Mouse (Mus musculus) heart, embryonic 12.5 days (tissue): ENCODE data around the gene Pcif1. TPM values are rescaled to one million over a fixed set of nuclear protein-coding genes. Genes with fewer than 3 reads are reported as not detected.
"Not testable (repeated sequence)": the region's sequence is repeated elsewhere in the genome, so short reads cannot be mapped to it uniquely, and the experiment has no call there.

Experiments
- ATAC-seq: fragments of 200-750 bp; cut with Nextera tagmentation; 2 replicates; pipeline ENCODE4 v1.8.0; 2017; ENCODE audit warnings: moderate TSS enrichment, moderate library complexity; ENCODE audit not compliant: insufficient number of reproducible peaks, low FRiP score
- H3K27ac ChIP-seq: fragments of 300-500 bp; sonication (generic); 2 replicates; pipeline ENCODE4 v1.5.1; 2016; ENCODE audit warnings: mild to moderate bottlenecking, moderate library complexity; ENCODE audit not compliant: poor library complexity, severe bottlenecking
- H3K27me3 ChIP-seq: fragments of 300-500 bp; sonication (generic); replicated peaks from 2 replicates; pipeline ENCODE4 v1.6.1; 2016; ENCODE audit warnings: mild to moderate bottlenecking, moderate library complexity
- H3K36me3 ChIP-seq: fragments of 300-500 bp; sonication (generic); 2 replicates; pipeline ENCODE4 v1.6.1; 2016; ENCODE audit warnings: mild to moderate bottlenecking, moderate library complexity
- H3K4me1 ChIP-seq: fragments of 300-500 bp; sonication (generic); replicated peaks from 2 replicates; pipeline ENCODE4 v1.6.1; 2016; ENCODE audit warnings: mild to moderate bottlenecking
- H3K4me2 ChIP-seq: fragments of 300-500 bp; sonication (generic); 2 replicates; pipeline ENCODE4 v1.6.1; 2016; ENCODE audit warnings: mild to moderate bottlenecking, moderate library complexity
- H3K4me3 ChIP-seq: fragments of 300-500 bp; sonication (generic); 2 replicates; pipeline ENCODE4 v1.5.1; 2016; ENCODE audit warnings: mild to moderate bottlenecking
- H3K9ac ChIP-seq: fragments of 300-500 bp; sonication (generic); 2 replicates; pipeline ENCODE4 v1.6.1; 2016; ENCODE audit warnings: mild to moderate bottlenecking, moderate library complexity
- H3K9me3 ChIP-seq: fragments of 300-500 bp; sonication (generic); replicated peaks from 2 replicates; pipeline ENCODE4 v1.6.1; 2016; ENCODE audit warnings: mild to moderate bottlenecking, moderate library complexity
- WGBS: fragments of 180-500 bp; shearing (Covaris S2); methylation state at CpG from one replicate; pipeline ENCODE4 v1.1.7; 2016; 5-methylcytosine and 5-hydroxymethylcytosine counted together
- polyA plus RNA-seq: library from polyadenylated mRNA; unstranded; fragments of >200 nt; fragmentation: Nextera tagmentation; extraction: Ambion mirVana; gene quantifications from 2 replicates; pipeline ENCODE4 v1.2.1, GENCODE M21; 2016

The Pcif1 gene
- polyA plus RNA-seq, 1 experiment from 2014 or later, result 53.1 TPM

DNA sequence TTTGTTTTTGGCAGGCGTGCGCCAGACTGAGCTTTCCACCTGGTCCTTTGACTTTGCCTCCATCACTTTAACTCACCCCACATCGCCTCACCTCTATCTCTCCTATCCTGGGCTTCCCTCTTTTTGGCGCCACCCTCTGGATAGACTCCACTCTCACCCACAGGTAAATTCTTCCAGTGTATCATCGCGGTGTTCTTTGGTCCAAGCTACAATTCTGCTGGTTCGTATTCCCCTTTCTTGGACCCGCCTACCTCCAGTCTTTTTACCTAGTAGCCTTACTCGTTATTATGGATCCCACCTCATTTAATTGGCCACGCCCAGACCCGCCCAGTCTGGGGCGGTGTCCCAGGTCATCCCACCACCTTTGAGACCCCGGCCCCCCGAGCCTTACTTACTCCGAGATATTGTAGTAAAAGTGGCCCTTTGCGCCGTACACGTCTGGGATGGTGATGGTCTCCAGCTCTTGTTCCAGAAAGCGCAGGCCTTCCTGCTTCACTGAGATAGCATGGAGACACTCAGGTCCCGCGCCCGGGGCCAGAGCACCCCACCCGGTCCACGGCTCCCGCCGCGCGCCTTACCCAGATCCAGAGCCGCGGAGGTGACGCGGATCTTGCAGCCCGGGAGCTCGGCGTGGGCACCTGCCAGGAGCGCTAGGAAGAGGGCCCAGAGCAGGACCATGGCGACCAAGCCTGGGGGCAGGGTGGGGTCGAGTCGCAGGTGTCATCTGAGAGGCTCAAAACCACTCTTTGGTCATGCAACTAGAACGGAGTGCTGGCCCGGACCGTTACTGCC is 22.6 kb upstream of the Pcif1 start:
- Histone ChIP-seq H3K36me3 (no peaks in the 10 kb centered on the region), H3K9ac (peak overlapping the region; percentile 68), H3K4me3 (peak overlapping the region; percentile 57), H3K27me3 (peaks cover 71% of the 10 kb centered on the region), H3K9me3 (no peaks in the 10 kb centered on the region), H3K27ac (no peak overlapping the region), H3K4me2 (peak overlapping the region; percentile 98), H3K4me1 (peaks cover 27% of the 10 kb centered on the region)
- peak; percentile 27; the same call in 1 of the 2 replicates for ATAC-seq
- 1% methylated on average over 42 of the region's 42 CpGs for WGBS

DNA sequence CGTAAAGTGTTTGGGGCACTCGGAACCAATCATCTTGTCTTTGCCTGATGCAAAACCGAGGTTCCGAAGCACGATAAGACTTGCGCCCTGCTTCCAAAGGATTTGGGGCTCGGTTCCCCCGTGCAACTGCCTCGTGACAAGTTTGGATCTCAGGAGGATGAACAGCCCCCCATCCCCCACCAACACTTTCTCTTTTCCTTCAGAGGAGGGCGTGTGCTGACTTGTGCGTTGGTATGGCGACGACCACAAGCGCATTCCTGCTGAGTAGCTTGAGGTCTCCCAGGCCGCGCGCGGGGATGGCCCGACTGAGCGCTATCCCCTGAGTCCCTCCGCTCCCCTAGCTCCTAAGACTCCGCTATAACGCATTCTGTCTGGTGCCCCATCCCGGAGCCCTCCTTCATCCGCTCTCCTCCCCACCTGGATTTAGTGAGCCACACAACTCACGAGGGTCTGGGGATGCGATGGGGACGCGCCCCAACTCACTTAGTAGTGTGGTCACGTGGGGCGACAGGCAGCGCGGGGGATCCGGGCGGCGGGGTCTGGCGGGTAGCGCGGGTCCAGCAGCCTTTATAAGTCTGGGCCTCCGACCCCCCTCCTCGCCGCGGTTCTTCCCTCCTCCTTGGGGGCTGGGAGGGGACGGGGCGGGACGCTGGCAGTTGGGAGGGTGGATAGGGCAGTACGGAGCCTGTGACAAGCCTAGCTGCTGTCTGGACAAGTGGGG is 21.8 kb upstream of the Pcif1 start, which contains the start of gene Pltp:
Gene Pltp (minus strand): TSS at position 611 of the 721 bp plus-strand sequence.
- H3K9me3 ChIP-seq, result no peaks in the 10 kb centered on the region
- WGBS, result under 1% methylated on average over 47 of the region's 47 CpGs
- peak; percentile 58; the same call in 1 of the 2 replicates for ATAC-seq
- H3K27ac ChIP-seq, result no peak within 1 kb of the TSS
- peak within 1 kb of the TSS; percentile 68 for H3K9ac ChIP-seq
- H3K4me3 ChIP-seq, result peak within 1 kb of the TSS; percentile 57
- H3K4me1 ChIP-seq, result peaks cover 35% of the 10 kb centered on the region
- peak within 1 kb of the TSS; percentile 98 for H3K4me2 ChIP-seq
- H3K27me3 ChIP-seq, result peaks cover 68% of the 10 kb centered on the region
- no peaks in the 10 kb centered on the region for H3K36me3 ChIP-seq

DNA sequence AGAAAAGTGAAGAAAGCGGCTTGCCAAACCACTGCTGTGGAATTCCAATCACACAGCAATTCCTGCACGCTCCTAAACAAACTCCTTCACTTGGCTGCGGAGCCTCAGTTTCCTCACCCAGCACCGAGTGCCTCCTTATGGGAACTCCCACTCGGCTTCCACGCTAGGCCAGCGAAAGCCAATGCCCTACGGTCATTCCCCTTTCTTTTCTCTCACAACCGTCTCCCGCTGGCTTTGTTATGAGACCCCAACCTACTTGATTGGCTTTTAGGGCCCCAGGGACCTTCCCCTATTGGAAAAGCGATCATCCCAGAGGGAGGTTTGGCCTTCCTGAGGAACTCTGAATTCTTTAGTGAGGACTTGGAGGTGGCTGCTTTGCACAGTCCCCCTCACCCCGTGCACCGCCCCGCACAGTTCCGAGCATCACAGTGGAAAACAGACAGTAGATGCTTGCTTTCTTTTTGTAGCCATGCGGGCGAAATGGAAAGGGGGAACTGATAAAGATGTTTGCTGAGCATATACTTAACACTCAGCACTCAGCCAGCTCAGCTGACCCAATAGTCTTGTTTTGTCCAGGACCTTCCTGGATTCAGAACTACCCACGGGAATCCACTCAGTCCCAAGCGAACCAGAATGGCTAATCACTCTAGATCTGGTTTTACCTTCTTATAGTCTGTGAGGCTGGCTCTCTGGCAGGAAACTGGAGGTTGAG is 21.1 kb upstream of the Pcif1 start:
- H3K9ac ChIP-seq, result peak overlapping the region; percentile 68

DNA sequence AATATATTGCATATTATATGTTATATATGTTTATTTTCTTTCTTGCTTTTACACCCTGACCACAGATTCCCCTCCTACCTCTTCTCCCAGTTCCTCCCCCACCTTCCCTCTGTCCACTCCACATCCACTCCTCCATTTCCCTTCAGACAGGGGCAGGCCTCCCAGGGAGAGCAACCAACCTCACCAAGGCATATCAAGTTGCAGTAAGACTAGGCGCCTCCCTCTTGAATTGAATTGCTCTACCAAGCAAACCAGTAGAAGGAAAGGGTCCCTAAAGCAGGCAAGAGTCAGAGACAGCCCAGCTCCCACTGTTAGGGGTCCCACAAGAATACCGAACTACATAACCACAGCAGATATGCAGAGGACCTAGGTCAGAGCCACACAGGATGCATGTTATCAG is 19.9 kb upstream of the Pcif1 start:
- ATAC-seq, result no peak
- Histone ChIP-seq H3K4me2 (no peak overlapping the region), H3K27me3 (peaks cover 56% of the 10 kb centered on the region), H3K9ac (no peak overlapping the region), H3K36me3 (no peaks in the 10 kb centered on the region), H3K27ac (no peak overlapping the region), H3K9me3 (no peaks in the 10 kb centered on the region), H3K4me1 (peaks cover 42% of the 10 kb centered on the region), H3K4me3 (no peak overlapping the region)
- 37% methylated on average over 2 of the region's 2 CpGs for WGBS

More for the DNA sequence above, 21.1 kb upstream of the Pcif1 start:
- Histone ChIP-seq H3K9me3 (no peaks in the 10 kb centered on the region), H3K4me1 (peaks cover 40% of the 10 kb centered on the region), H3K4me3 (peak overlapping the region; percentile 57), H3K4me2 (peak overlapping the region; percentile 98), H3K27ac (no peak overlapping the region), H3K27me3 (peaks cover 60% of the 10 kb centered on the region), H3K36me3 (no peaks in the 10 kb centered on the region)
- no peak for ATAC-seq
- 5% methylated on average over 19 of the region's 19 CpGs for WGBS

DNA sequence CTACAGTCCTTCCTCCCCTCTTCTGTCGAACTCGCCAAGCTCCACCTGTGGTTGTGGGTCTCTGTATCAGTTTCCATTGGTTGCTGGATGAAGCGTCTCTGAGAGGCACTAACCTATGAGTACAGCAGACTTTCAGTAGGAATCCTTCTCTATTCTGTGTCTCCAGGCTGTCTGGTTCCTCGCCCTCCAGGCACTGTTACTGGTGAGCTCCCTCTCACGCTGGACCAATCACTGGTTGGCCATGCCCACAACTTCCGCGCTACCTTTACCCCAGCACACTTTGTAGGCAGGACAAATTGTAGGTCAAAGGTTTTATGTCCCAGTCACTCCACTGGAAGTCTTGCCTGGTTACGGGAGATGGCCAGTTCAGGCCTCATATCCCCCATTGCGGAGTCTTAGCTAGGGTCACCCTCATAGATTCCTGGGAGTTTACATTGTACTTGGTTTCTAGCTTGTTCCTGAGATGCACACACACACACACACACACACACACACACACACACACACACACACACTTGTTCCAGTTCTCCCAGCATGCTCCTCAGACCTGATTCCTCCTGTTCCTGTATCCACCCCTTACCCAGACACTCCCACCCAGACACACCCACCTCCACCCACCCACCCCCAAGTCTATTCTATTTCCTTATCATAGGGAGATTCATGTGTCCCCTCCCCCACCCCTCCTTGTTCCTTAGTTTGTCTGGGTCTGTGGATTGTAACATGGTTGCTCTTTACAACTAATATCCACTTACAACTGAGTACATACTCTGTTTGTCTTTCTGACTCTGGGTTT is 19.3 kb upstream of the Pcif1 start:
- H3K4me2 ChIP-seq, result no peak overlapping the region
- no peak overlapping the region for H3K4me3 ChIP-seq
- peaks cover 47% of the 10 kb centered on the region for H3K4me1 ChIP-seq
- no peak overlapping the region for H3K9ac ChIP-seq
- H3K27ac ChIP-seq, result no peak overlapping the region
- peaks cover 49% of the 10 kb centered on the region for H3K27me3 ChIP-seq
- no peaks in the 10 kb centered on the region for H3K36me3 ChIP-seq
- WGBS, result 56% methylated on average over 9 of the region's 9 CpGs
- H3K9me3 ChIP-seq, result no peaks in the 10 kb centered on the region
- ATAC-seq, result no peak

DNA sequence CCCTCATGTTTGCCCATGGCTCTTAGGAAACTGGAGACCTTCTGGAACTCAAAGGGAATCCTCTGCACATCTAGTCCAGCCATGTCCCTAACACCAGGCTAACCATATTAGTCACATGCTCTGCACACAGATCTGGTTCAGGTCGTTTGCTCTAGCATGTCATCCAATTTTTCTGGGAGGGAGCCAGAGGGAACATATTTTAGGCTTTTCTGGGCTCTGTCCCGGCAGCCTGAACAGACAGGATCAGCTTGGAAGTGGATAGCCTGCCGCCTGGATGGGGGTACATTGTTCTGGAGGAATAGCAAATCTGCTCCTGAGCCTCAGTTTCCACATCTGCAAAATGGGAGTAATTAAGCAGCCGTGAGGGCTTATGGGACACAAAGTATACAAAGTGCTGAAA is 18.0 kb upstream of the Pcif1 start:
- H3K4me1 ChIP-seq, result peaks cover 48% of the 10 kb centered on the region
- no peak for ATAC-seq
- 70% methylated on average over 4 of the region's 4 CpGs for WGBS

DNA sequence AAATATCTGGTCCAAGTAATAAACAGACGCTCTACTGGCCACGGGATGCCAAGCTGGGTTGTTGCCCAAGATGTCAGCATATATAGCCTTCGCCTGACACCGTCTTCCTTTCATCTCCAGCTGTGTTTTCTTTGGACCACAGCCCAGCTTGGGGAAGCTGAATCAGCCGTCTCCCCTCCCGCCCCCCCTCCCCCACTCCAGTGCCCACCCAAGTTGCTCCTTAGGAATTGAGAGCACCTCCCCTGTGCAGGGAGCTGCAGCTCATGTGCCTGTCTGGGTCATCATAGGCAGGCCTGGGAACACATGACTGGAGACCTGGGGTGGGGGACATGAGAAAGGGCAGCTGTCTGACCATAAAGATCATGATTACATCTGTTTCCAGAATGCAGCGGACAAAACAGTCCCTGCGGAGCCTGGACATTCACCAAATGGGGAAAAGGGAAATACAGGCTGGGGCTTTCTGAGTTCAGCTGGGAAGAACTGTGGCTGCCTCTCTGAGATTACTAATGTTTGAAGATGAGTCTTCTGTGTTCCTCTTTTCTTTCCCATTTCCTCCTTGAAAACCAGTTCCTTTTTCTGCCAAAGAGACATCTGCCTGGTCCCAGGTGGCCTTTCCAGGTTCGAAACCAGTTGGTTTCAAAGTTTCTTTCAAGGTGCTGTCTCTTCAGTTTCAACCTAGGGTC is 16.8 kb upstream of the Pcif1 start:
- WGBS, result 41% methylated on average over 9 of the region's 9 CpGs
- no peak overlapping the region for H3K9ac ChIP-seq
- no peak overlapping the region for H3K4me2 ChIP-seq

More for the DNA sequence above, 18.0 kb upstream of the Pcif1 start:
- Histone ChIP-seq H3K4me2 (no peak overlapping the region), H3K27me3 (peaks cover 38% of the 10 kb centered on the region), H3K4me3 (no peak overlapping the region), H3K27ac (no peak overlapping the region), H3K9me3 (no peaks in the 10 kb centered on the region), H3K36me3 (no peaks in the 10 kb centered on the region), H3K9ac (no peak overlapping the region)

DNA sequence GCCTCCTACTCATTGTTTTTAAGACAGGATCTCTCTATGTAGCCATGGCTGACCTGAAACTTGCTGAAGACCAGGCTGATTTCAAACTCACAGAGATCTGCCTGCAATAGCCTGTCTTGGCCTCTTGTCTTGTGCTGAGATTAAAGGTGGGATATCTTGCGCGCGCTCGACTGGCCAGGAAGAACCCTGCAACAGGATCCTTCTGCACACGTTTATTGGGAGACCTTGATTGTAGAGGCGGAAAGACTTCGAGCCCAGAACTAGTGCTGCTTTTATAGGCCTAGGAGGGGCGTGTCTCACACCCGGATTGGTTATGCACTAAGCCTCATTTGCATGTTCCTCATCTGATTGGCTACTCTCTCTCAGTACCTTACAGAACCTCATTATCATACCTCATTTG is 15.7 kb upstream of the Pcif1 start:
- H3K9ac ChIP-seq, H3K9me3 ChIP-seq, H3K4me3 ChIP-seq, H3K4me2 ChIP-seq, ATAC-seq, H3K36me3 ChIP-seq, H3K27ac ChIP-seq: not testable (repeated sequence)
- 87% methylated on average over 9 of the region's 9 CpGs for WGBS
- Histone ChIP-seq H3K27me3 (peaks cover 14% of the 10 kb centered on the region), H3K4me1 (peaks cover 44% of the 10 kb centered on the region)

More for the DNA sequence above, 16.8 kb upstream of the Pcif1 start:
- H3K27me3 ChIP-seq, result peaks cover 25% of the 10 kb centered on the region
- H3K4me1 ChIP-seq, result peaks cover 47% of the 10 kb centered on the region
- H3K9me3 ChIP-seq, result no peaks in the 10 kb centered on the region; the same call in 1 of the 2 replicates
- no peaks in the 10 kb centered on the region for H3K36me3 ChIP-seq
- no peak overlapping the region for H3K4me3 ChIP-seq
- peak; percentile 58 for ATAC-seq
- no peak overlapping the region for H3K27ac ChIP-seq

DNA sequence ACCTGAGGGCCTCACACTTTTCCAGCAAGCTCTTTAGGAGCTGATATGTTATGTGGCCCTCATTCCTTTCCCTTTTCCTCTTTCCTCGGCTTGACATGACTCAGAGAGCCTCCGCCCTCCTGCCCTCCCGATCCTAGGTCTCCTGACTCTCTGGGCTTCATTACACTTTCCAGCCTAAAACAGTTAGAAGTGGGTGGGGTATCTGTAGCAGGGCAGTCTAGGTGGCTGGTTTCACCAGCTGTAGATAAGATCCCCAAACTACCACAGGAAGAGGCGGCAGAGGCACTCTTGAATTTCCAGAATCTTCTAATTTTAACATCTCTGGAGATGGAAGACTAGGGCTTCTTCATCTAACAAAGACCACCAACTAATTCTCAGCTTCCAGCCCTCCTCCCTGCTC is 14.5 kb upstream of the Pcif1 start:
- H3K4me1 ChIP-seq, result peaks cover 38% of the 10 kb centered on the region
- WGBS, result 49% methylated on average over 4 of the region's 4 CpGs
- no peak for ATAC-seq

More for the DNA sequence above, 14.5 kb upstream of the Pcif1 start:
- Histone ChIP-seq H3K4me2 (no peak overlapping the region), H3K27me3 (peaks cover 5% of the 10 kb centered on the region; the same call in 1 of the 2 replicates), H3K9me3 (peaks cover 8% of the 10 kb centered on the region), H3K36me3 (no peaks in the 10 kb centered on the region), H3K9ac (no peak overlapping the region), H3K27ac (no peak overlapping the region), H3K4me3 (no peak overlapping the region)
